Mouse (Mus musculus) natural killer cell, adult 2 months (primary cell): ENCODE measurements at regions not wholly inside any gene's neighbourhood (a gene's known extent, or its start where the extent isn't known, plus 50 kb on each side); places are given as distances from the start of the nearest gene placed in this dataset.

ENCODE experiments used
- DNase-seq, 2 experiments: peaks; one replicate each; pipeline ENCODE4 v3.0.0; 2022; ENCODE audit warnings: low spot score in 2 of 2

DNA sequence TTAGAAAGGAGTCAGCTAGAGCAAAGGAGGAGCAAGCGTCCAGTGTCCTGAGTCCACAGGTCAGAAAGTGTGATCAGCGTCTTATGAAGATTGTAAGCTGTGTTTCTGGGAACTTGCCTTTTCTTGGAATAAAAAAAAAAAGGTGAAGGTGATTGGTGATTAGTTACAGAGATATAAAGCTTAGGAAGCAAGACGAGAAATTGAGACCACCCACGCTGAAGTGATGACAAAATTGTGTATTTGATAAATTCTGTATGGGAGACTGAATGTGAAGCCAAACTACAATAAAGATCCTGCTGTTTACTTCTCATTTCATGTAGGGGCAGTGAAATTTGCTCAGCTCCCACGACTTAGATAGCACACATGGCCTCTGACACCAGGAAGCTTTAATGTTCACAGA, 109.0 kb upstream of the Spats2l start:
- DNase-seq: no peak

DNA sequence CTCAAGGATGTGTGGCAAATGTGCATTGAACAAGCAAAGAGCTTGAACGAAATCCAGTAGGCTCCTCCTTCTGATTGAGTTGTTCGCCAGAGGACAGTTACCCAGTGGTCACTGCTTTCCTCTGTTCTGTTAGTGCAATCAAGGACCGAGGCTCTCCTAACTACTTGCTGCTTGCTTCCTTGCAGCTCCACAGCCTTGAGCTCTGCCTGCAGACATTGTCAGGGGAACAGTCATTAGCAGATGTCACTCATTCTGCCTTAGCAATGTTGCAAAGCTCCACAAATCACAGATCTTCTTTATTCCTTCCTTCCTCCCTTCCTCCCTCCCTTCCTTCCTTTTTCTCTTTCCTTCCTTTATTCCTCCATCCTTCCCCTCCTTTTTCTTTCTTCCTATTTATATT, 108.2 kb upstream of the Spats2l start:
- DNase-seq: no peak

DNA sequence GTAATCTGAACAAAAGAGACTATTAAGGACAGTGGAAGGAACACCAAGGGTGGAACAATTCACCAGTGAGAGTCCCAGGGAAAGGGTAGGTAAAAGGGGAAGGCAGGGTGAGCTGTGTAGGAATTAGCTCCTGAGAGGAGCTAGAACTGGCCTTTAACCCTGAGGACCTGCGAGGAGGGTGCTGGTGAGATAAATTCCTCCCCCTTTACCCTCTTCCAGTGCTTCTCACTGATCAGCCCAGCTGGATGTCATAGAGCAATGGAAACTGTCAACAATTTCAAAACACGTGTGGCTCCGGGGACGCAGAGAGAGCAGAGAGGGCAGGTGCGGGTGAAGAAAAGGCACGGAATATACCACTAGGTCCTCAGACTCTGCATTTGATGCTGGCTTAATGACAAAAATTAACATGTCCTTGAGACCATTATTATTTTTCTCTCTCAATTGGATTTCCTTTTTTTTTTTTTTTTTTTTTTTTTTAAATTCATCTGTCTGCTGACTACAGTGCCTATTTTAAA, 107.7 kb upstream of the Spats2l start:
- DNase-seq: no peak

DNA sequence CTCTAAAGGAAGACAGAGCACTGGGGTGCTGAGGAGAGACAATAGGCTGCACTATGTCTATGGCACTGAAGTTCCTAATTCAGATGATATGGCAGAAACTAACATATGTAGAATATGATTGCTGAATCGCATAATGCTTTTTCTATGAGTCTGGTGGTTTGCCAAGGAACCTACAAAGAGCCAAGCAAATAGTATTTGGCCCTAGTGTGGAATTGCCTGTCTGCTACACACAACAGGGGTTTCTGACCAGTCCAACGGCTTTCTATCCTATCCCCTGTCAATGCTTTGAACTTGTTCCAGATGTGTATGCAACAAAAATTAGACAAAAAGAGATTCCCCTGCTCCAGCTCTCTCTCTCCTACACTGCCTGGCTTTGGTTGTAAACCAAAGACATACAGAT, 100.5 kb upstream of the Spats2l start:
- no peak for DNase-seq

DNA sequence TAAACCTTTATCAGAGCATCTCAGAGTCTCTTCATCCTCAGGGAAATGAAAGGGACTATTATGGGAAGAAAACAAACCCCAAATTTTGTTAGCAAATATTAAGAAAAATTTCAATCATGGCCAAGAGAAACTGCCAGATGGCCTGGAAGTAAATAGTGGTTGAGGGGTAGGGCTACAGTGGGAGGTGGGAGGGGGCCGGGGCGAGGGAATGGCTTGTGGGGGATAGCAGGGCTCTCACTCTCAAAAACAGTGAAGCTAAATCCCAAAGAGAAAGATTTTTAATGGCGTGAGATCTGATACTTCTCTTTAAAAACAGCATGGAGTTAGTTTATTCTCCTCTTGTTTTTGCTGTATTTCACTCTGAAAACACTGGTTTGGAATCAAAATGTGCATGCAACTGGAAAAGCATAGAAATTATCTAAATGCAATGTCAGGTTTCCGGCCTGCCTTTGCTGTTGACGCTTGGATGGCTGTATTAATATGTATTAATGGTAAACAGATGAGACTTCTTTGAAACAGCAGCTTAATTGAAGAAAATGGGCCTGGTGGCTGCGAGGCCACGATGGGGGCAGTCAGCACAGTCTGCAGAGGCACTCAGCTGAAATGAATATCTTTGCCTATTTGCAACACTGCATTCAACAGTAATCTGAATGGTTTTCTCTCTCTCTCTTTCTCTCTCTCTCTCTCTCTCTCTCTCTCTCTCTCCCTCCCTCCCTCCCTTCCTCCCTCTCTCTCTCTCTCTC, 99.8 kb upstream of the Spats2l start:
- no peak for DNase-seq

DNA sequence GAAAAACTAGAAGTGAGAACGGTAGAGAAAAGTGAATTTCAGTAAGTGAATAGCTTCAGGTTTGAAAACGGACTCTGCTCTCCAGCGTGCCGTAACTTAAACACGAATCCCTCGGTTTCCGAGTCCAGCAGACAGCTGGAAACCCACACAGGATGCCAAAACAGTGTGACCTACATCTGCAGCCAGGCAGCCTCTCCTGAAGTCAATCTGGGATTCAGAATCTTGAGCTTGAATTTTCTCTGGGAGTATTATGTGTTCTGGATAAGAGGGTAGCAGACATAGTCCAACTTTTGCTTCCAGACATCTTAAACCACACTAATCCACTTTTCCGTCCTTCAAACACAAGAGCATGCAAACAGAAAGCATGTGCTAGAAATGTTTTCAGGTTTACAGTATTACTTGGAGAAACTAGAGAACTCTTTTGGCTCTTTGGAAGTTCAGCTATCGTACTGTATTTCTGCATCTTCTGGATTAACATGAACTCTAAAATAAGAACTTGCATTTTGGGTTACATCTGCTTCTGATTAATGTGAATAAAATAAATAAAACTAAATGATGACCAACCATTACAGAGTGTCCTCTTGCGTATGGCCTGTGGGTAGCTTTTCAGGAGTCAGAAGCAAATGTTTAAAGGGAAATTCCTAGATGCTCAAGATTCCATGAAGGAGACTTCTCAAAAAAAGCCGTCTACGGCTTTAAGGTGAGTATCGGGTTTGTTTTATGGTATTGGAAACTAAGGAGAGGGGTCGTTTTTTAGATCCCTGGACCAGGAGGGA, 89.4 kb upstream of the Spats2l start:
- no peak for DNase-seq

DNA sequence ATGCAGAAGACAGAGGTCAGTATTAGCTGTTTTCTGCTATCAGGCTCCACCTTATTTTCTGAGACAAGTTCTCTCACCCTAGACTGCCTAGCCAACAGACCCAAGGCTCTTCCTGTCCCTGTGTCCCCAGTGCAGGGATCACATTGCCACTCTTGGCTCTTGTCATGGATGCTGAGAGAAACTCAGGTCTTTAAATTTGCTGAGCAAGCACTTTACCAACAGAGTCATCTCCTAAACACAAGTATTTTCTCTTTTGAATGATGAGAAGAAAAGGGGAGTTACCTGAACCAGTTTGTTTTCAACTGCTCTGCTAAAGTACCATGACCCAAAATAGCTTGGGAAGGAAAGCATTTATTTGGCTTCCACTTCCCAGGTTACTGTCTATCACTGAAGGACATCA, 84.7 kb upstream of the Spats2l start:
- no peak for DNase-seq

DNA sequence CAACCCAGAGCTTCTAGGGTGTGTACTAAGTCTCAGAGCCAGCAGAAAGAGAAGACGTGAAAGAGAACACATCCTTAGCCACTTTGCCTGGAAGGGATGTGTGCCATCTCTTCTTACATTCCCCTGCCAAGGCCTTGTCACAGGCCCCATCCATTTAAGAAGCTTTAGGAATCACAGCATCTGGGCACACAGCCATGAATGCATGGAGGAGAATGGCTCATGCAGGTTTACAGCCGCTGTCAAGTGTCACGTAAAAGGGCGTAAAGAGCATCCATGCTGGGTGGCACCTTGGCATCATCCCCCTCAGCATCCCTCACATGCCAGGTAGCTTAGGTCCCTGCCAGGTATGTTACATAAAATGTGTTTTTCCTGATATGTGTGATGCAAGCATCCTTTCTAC, 66.1 kb upstream of the Spats2l start:
- DNase-seq: no peak

DNA sequence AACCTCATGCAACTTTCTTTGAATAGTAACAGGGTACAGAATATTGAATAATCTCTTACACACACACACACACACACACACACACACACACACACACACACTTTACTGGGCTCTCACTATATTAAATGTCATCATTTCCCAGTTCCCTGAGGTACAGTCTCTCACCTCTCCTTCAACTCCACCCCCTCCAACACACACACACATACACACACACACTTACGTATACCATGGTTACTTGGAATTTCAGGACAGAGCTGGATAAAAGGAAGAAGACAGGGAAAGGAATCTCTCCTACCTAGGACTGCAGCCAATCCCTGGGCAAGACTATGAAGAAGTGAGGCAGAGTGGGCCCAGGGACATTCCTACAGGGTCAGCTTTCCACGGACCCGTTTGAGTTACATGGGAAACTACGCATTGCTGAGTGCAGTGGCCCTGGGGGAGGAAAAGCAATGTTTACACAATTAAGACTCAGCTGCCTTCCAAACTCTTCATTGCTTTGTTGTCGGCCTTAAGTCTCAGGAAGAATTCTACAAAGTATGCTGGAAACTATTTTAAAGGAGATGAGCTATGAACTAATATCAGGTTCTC, 61.0 kb upstream of the Spats2l start:
- DNase-seq: no peak

DNA sequence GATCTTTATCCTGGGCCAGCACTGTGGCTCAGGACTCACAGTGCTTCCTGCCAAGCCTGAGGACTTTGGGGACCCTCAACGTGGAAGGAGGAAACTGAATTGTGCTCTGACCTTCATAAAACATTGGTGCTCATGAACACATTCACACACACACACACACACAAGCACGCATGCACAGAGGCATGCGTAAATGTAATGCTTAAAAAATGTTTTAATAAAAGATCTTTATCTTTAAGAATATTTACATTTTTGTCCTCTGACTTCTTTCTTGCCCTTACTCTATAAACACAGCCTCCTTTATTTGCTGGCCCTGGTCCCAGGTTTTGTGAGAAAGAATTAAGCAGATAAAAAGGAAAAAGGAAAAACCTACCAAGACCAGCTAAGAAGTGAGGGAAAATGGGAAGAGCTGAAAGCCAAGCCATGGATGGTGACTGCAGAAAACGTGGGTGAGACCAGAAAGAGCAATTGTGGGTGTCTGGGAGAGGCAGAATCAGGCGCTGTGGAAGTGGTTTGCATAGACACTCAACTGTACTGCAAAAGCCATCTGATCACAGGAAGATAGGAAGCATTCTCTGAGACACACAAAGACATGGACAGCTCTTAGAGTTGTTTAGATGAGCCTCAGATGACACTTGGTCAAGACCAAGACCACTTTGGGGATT, 56.7 kb upstream of the Spats2l start:
- DNase-seq: no peak

DNA sequence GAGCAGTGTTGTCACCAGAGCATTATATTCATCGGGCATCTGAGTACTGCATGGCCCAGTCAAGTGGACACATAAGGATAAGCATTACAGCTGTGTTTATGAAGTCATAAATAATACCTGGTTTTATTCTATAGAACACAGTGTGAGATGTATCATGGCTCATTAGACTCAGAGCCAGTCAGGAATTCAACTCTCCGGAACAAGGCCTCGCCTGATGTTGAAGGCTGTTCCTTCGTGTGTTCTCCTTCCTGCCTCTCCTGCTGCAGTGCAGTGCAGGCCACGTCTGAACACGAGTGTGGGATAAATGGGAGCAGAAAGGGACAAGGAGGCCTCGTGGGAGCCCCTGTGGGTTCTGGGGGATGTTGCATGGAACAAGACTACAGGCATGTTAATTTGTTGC, 55.6 kb upstream of the Spats2l start:
- DNase-seq: no peak
